Mouse (Mus musculus): ENCODE measurements around the gene Miip. TPM values are rescaled to one million over a fixed set of nuclear protein-coding genes. Genes with fewer than 3 reads are reported as not detected.

The Miip gene
- polyA plus RNA-seq (2014; fragmentation: Illumina TruSeq; extraction: RNeasy Lipid Tissue Mini Kit (QIAGEN cat#74804); ENCODE audit: low read depth, low replicate concordance), result 29.2 TPM

GRCm38 (mm10) chr4:147868450-147869031 lies at the start of gene Miip, which contains the start of gene Fv1:
TSS of gene Miip (minus strand) at chr4:147868816.
TSS of gene Fv1 (plus strand) at chr4:147868979.

GRCm38 (mm10) chr4:147904313-147905089 lies 35.9 kb upstream of the Miip start, which contains the start of gene Mfn2:
TSS of gene Mfn2 (minus strand) at chr4:147904704.

GRCm38 (mm10) chr4:147847614-147848583 lies 20.7 kb downstream of the Miip start, which contains the start of gene Zfp933:
TSS of gene Zfp933 (minus strand) at chr4:147848366.

Other genes with a start within 250 kb of the Miip start
- 5.0 TPM for gene Zfp979, start 226.3 kb downstream of the Miip start, polyA plus RNA-seq (2014; fragmentation: Illumina TruSeq; extraction: RNeasy Lipid Tissue Mini Kit (QIAGEN cat#74804); ENCODE audit: low read depth, low replicate concordance)
- gene Zfp534, start 166.3 kb downstream of the Miip start, polyA plus RNA-seq (2014; fragmentation: Illumina TruSeq; extraction: RNeasy Lipid Tissue Mini Kit (QIAGEN cat#74804); ENCODE audit: low read depth, low replicate concordance), result not detected
- gene Zfp984, start 59.0 kb downstream of the Miip start, polyA plus RNA-seq (2014; fragmentation: Illumina TruSeq; extraction: RNeasy Lipid Tissue Mini Kit (QIAGEN cat#74804); ENCODE audit: low read depth, low replicate concordance), result 12.5 TPM
- gene Zfp933, start 20.4 kb downstream of the Miip start, polyA plus RNA-seq (2014; fragmentation: Illumina TruSeq; extraction: RNeasy Lipid Tissue Mini Kit (QIAGEN cat#74804); ENCODE audit: low read depth, low replicate concordance), result 8.4 TPM
- gene Fv1, start 163 bp upstream of the Miip start, polyA plus RNA-seq (2014; fragmentation: Illumina TruSeq; extraction: RNeasy Lipid Tissue Mini Kit (QIAGEN cat#74804); ENCODE audit: low read depth, low replicate concordance), result 5.2 TPM
- gene Mfn2, start 35.9 kb upstream of the Miip start, polyA plus RNA-seq (2014; fragmentation: Illumina TruSeq; extraction: RNeasy Lipid Tissue Mini Kit (QIAGEN cat#74804); ENCODE audit: low read depth, low replicate concordance), result 58.7 TPM
- gene Plod1, start 68.0 kb upstream of the Miip start, polyA plus RNA-seq (2014; fragmentation: Illumina TruSeq; extraction: RNeasy Lipid Tissue Mini Kit (QIAGEN cat#74804); ENCODE audit: low read depth, low replicate concordance), result 41.0 TPM
- 34.5 TPM for gene 2510039O18Rik, start 72.1 kb upstream of the Miip start, polyA plus RNA-seq (2014; fragmentation: Illumina TruSeq; extraction: RNeasy Lipid Tissue Mini Kit (QIAGEN cat#74804); ENCODE audit: low read depth, low replicate concordance)
- gene Nppb, start 117.0 kb upstream of the Miip start, polyA plus RNA-seq (2014; fragmentation: Illumina TruSeq; extraction: RNeasy Lipid Tissue Mini Kit (QIAGEN cat#74804); ENCODE audit: low read depth, low replicate concordance), result not detected
- not detected for gene Nppa, start 131.9 kb upstream of the Miip start, polyA plus RNA-seq (2014; fragmentation: Illumina TruSeq; extraction: RNeasy Lipid Tissue Mini Kit (QIAGEN cat#74804); ENCODE audit: low read depth, low replicate concordance)
- gene Clcn6, start 170.0 kb upstream of the Miip start, polyA plus RNA-seq (2014; fragmentation: Illumina TruSeq; extraction: RNeasy Lipid Tissue Mini Kit (QIAGEN cat#74804); ENCODE audit: low read depth, low replicate concordance), result 10.7 TPM
- 38.7 TPM for gene Mthfr, start 170.3 kb upstream of the Miip start, polyA plus RNA-seq (2014; fragmentation: Illumina TruSeq; extraction: RNeasy Lipid Tissue Mini Kit (QIAGEN cat#74804); ENCODE audit: low read depth, low replicate concordance)
- gene Agtrap, start 219.2 kb upstream of the Miip start, polyA plus RNA-seq (2014; fragmentation: Illumina TruSeq; extraction: RNeasy Lipid Tissue Mini Kit (QIAGEN cat#74804); ENCODE audit: low read depth, low replicate concordance), result 29.2 TPM

Data from adipose tissue, adult 10 weeks (tissue).